Mouse (Mus musculus) bone marrow, adult 2 months (tissue): ENCODE data around the gene Meis2.

ENCODE experiments used
- CTCF ChIP-seq: fragments of 200-500 bp; IDR thresholded peaks from 2 replicates; pipeline ENCODE4 v1.5.1; 2011; ENCODE audit warnings: low read length, control low read depth; ENCODE audit not compliant: control insufficient read depth, insufficient read depth
- POLR2A ChIP-seq: fragments of 200-500 bp; IDR thresholded peaks from 2 replicates; pipeline ENCODE4 v1.6.1; 2011; ENCODE audit warnings: low read depth, mild to moderate bottlenecking, control low read depth, low read length, borderline replicate concordance; ENCODE audit not compliant: control insufficient read depth

- TF ChIP-seq POLR2A (no peak), CTCF (no peak)
These were observed 582 bp downstream of the Meis2 start for GRCm38 (mm10) chr2:116065057-116065456.
